Mouse (Mus musculus): ENCODE data around the gene Tmem127.
"Not testable (repeated sequence)": the region's sequence is repeated elsewhere in the genome, so short reads cannot be mapped to it uniquely, and the experiment has no call there.

The Tmem127 gene

DNA sequence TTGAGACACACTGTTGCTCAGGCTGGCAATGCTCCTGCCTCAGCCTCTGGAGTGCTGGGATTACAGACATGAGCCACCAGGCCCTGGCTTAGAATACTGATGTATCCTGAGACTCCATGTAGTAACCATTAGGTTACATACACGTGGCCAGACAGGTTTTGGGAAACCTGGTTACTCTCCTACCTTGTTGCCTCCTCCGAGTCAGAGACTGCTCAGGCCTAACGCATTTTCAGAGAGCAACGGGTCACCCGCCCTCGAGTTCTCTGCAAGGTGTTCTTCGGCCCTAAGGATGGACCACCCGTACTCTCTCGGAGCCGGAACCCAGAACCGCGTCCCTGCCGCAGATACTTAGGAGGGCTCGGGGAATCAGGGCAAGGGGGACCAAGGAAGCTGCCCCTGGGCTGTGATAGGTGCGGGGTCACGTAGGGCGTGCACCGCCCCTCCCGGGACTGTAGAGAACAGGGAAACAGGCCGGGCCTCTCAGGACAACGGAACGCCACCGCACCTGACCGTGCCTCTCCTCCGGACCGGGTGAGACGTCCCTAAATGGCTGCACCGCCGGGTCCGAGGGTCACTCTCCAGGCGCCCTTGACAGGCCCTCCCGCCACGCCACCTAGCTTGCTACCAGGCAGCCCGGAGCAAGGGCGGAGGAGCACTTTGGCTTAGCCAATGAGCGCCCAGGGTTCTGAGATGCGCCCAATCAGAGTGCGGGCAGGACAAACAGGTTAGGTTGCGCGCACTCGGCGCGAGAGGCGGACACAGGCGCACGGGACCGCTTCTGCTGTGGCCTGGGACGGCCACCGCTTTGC lies 22.0 kb downstream of the Tmem127 start, which contains the start of gene Stard7:
Gene Stard7 (plus strand): TSS at position 728 of the 809 bp plus-strand sequence.
- peak; percentile 93 for DNase-seq

DNA sequence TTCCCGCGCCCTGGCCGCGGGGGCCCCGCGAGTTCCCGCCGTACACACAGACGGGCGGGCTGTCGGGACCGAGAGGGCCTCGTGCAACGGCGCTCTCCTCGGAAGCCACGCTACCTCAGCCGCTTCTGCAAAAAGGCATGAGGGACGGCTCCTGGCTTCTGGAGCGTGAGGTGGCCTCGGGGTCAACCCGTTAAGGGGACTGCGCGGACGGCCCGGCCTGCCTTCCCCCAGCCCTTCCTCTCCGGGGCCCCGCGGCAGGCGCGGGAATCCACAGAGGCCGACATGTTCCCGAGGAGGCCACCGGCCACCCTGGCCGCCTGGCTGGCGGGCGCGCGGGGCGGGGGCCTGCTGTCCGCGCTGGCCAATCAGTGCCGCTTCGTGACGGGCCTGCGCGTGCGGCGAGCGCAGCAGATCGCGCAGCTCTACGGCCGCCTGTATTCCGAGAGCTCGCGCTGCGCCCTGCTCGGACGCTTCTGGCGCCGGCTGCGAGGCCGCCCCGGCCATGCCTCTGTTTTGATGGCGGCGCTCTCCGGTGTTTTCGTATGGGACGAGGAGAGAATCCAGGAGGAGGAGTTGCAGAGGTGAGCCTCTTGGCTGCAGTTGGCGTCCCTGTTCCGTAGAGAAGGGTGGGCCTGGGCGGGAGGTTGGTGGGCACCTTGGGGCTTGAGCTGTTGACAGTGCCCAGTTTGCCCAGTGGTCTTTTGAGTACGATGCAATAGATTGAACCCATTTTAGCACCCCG lies 22.8 kb downstream of the Tmem127 start:
- peak; percentile 76 for DNase-seq

DNA sequence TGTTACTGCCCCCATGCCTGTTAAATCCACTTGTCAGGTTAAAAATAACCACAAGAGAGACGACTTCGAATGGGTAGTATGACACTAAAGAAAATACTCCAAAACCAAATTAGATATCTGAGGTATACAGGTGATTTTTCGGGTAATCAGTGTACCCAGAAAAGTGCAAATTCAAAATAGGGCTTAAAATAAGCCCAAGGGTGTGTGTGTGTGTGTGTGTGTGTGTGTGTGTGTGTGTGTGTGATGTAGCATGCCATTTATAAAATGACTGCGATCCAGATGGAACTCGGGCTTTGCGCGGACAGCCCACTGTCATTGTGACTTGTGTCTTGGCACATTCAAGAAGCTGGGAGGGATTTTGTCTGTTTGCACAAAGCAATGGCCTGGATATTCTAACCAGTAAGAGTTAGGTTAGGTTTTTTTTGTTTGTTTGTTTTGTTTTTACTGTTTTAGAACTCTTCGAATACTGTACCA lies 23.4 kb downstream of the Tmem127 start:
- DNase-seq: no peak

DNA sequence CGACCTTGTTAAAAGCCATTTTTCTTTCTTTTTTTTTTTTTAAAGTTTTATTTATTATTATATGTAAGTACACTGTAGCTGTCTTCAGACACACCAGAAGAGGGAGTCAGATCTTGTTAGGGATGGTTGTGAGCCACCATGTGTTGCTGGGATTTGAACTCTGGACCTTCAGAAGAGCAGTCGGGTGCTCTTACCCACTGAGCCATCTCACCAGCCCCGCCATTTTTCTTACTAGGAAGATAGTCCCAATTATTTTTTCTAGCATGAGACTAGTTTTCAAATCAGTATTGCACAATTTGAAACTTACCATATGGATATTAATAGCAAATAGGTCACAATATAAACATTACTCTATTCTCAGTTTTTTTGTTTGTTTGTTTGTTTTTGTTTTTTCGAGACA lies 24.3 kb downstream of the Tmem127 start:
- not testable (repeated sequence) for DNase-seq

DNA sequence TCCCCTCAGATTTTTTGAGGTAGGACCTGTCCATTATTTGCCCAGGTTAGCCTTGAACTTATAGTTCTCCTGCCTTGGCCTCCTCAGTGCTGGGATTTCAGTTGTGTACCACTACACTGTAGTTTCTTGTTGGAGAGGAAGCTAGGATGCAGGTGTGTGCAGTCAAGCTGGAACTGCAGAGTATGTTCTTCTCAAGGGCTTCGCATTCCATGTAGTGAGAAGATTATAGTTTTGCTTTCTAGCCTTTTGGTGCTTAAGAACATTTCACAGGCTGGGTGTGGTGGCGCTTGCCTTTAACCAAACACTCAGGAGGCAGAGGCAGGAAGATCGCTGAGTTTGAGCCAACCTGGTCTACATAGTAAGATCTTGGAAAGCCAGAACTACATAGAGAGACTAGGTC lies 25.1 kb downstream of the Tmem127 start:
- DNase-seq: no peak

DNA sequence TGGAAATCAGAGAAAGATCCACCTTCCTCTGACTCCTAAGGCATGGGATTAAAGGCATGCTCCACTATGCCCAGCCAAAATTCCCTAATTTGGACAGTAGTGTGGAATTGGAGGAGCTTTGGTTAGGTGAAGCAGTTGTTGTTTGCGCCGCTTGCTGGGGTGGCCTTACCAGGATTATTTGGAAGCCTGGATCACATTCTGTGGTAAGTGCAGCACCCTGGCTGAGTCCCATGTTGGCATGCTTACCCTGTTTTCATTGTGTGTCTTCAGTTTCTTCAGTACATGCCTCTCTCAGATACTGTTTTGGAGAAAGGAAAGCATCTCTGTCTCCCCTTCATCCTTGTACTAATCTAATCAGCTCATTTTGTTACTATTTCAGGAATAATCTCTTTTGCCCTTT lies 26.9 kb downstream of the Tmem127 start:
- DNase-seq: no peak

DNA sequence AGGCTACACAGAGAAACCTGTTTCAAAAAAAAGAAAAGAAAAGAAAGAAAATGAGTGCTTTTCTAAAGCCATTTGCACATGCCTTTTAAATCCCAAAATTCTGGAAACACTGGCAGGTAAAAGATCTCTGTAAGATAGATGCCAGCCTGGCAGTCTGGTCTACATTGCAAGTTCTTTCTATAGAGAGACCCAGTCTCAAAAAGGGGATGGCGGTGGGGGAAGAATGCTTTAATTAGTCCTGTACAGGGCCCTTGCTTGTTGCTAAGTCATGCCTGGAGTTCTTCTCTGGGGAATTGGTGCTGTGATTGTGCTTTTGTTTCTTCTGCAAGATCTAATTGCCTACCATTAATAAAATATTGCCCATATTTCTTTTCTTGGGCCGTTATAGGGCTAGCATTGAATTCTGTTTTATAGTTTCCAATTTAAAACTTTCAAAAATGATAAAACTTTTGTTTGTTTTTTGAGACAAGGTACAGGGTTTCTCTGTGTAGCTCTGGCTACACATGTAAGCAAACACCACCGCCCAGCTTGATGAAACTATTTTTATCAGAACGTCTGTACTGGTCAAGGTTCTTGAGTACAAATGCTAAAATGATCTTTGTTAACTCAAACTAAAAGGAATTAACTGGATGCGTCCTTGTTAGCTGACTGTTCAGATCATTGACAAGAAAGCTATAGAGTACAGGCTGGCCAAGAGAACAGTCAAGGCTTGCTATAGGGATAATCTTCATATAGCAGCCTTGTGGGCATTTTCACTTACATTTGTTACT lies 28.0 kb downstream of the Tmem127 start:
- DNase-seq: no peak

DNA sequence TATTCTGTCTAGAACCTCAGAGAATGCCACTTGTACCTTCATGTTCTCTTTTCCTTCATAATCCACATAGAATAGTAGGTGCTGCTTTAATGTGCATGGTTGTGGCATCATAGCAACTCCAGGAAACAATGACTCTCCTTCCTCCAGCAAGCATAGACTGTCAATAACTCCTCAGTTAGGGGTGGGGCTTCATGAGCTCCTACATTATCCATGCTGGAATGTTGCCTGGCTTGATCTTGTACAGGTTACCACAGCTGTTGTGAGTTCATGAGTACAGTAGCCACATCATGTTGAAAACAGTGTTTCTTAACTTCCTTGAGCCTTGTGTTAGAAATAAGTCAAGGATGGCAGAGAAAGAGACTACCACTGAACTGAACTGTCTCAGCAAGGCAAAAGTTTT lies 30.5 kb downstream of the Tmem127 start:
- no peak for DNase-seq

DNA sequence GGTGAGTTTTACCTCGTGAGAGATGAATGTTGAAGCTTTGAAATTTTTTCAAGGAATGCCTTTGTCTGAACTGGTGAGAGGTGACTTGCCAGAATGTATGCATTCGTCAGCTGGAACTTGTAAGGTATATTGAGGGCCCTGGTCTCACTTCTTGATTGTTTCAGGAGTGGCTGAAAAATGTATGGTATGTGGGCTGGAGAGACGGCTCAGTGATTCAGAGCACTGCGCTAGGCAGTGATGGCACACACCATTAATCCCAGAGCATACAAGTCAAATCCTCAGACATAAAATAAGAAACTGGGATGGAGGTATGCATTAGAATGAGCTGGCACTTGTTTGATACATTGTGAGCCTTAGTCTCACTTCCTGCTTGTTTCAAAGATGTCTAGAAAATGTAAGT lies 44.5 kb downstream of the Tmem127 start:
- no peak for DNase-seq

DNA sequence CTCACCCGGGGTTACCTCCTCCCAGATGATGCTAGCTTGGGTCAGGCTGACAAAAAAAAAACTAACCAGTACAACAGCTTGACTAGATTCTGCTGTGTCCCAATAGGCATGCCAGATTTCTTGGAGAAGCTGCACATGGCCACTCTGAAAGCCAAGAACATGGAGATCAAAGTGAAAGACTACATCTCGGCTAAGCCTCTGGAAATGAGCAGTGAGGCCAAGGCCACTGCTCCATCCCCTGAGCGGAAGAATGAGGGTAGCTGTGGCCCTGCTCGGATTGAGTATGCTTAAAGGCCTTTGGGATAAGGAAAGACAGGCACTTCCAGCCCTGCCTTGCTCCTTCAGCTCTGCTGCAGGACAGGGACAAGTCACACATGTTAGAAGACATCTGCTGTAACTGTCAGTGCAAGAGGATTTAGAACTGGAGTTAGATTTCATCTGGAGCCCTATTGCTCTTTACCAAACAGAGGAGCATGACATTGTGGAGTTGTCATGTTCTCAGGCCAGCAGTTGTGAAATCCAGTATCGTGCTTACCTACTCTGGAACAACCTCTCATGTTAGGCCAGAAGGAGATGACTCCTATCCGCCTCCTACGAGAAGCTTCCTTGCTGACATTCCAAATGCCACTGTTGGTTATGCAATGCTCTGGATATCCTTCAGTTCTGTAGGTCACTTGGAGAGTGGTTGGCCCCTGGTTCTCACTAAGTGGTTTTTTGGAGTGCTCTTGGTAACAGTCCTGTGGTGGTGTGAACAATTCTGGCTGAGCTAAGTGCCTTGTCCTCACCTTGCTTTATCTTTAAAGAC lies 49.5 kb downstream of the Tmem127 start:
- DNase-seq: no peak

DNA sequence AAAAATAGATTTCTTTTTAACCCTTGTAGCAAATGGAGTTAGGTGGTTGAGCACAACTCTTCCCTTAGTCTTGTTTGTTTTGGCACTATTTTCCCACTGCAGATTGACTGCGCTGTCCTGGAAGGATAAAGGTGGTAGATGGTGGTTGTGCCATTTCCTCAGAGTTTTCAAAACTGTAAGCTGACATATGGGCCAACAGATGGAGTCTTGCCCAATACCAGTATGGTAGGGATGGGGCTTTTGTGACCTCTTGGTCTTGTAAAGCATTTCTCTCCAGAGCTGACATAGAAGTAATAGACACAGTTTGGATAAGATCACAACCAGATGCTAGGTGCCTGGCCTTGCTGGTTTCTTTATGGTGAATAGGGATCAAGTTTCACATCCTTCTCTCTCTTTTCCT lies 50.3 kb downstream of the Tmem127 start:
- DNase-seq: no peak

DNA sequence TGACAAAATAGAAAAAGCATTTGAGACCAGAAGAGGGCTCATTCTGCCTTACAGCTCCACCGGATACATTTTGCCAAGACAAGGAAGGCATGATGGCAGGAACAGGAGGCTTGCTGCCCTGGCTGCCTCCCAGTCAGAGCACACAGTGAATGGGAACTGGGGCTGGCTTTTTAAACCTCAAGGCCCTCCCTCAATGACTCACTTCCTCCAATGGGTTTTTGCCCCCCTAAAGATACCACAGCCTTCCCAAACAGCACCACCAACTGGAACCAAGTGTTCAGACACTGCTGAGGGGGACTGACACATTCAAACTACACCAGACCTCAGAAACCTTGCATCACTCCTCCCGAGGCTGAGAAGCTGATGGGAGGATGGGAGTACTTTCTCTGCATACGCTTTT lies 53.0 kb downstream of the Tmem127 start:
- DNase-seq: no peak

DNA sequence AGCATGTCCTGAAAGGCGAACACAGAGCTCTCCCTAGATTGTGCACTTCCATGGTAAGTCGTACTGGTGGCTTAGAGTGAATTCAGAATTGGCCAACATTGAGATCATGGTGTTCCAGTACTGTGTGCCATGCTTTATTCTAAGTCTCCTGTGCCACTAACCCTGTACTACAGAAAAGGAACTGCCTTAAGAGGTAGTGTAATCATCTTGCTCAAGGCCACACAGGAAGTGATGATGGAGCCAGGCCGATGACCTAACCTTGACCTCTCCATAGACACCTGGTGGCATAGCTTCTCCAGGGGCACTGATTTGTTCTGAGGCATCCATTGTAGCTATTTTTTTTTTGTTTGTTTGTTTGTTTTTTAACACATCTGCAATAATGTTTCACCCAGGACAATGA lies 54.2 kb downstream of the Tmem127 start:
- no peak for DNase-seq

DNA sequence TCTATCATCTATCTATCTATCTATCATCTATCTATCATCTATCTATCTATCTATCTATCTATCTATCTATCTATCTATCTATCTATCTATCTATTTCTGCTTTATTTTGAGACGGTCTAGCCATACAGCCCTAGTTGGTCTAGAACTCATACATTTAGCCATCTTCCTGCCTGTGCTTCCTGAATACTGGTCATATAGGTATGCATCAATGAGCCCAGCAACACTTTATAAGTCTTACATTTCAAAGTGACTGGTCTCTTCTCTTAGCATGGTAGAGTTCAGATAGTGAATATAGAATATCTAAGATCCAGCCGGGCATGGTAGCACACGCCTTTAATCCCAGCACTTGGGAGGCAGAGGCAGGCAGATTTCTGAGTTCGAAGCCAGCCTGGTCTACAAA lies 56.5 kb downstream of the Tmem127 start:
- DNase-seq: not testable (repeated sequence)

DNA sequence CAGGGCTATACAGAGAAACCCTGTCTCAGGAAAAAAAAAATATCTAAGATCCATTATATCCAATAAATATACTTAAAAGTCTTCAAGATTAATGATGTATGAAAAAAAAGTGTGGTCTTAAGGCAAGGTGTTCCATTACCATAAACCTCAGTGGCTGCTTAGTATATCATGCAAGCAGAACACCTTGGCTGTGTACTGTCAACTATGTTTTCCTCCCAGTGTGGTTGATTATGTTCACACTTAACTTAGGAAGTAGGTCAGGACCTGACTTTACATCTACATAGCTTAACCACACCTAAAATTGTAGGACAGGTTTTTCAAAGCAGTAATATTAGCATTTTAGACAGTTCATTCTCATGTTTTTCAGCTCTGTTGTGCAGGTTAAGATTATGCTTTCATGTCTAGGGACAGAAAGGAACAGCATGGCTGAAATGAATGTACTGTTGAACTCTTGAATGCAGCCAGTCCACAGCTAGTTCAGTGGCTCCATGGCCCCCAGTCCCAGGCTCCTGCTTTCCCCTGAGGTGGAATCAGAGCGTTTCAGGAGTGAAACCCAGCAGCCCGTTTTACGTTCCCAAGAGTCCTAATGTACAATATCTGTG lies 57.0 kb downstream of the Tmem127 start:
- no peak for DNase-seq

DNA sequence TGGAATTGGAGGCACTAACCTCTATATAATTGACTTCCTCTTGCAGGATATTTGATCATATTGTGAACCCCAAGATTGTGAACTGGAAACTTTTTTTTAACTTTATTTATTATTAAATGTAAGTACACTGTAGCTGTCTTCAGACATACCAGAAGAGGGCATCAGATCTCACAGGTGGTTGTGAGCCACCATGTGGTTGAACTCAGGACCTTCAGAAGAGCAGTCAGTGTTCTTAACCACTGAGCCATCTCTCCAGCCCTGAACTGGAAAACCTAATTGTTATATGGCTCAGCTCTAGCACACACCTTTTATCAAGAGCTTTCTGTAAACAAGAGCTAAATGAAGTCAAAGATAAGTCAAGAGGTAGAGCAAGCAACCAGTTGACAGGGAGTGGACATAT lies 58.4 kb downstream of the Tmem127 start:
- DNase-seq: no peak

DNA sequence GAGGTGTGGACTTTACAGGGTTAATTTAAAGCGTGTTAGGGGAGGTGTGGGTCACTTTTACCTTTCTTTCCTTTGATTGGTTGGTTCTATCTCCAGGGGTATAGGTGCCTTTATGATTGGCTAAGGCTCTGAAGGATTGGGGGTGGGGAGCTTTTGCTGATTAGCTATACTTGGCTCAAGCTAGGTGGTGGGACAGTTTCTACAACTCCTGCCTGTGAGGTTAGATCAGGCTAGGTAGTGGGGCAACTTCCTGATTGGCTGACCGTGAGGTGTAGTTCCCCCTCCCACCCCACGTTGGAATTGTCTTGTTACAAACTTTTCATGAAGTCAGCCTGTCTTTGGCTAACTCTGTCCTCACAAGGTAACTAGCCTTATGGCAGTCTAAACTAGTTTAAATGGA lies 59.5 kb downstream of the Tmem127 start:
- DNase-seq: no peak

DNA sequence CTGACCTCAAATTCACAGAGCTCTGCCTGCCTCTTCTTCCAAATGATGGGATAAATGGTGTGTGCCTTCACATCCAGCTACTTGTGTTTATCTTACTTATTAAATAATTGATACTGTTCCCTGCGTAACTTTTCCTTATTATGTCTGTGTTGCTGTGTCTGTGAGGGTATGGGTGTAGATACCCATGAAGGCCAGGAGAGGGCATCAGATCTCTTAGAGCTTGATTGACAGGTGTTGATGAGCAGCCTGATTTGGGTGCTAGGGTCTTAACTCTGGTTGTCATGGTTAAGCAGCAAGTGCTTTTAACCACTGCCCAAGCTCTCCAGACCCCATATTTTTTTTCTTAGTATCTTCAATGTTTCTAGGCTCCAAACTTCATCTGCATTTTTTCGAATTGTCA lies 61.0 kb downstream of the Tmem127 start:
- peak; percentile 28 for DNase-seq

DNA sequence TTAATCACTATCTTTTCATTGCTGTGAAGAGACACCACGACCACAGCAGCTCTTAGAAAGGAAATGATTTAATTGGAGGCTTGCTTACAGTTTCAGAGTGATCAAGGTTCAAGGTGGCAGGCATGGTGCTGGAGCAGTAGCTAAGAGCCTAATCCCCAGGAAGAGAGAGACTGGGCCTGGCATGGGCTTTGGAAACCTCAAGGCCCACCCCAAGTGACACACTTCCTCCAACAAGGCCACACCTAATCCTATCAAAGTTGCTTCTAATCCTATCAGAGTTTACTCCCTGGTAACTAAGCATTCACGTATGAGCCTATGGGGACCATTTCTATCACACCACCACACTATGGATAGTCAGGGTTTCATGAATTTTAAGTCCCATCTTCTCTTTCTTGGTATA lies 62.5 kb downstream of the Tmem127 start:
- no peak for DNase-seq

DNA sequence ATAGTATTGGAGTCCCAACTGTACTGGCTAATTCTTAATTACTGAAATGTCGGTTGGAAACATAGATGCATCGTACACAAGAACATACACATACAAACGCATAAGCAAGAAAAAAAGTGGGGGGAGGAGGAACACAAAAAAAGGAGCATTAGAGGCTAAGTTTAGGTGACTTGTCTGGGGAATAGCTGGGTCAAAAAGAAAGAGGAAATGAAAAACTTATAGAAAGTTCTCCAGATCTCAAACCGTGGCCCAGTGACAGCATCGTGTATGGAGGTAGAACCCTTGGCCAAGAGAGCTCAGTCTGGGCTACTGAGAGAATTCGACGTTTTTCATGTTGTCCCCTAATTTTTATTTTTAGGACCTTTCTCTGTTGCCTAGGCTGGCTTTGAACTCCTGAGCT lies 63.0 kb downstream of the Tmem127 start:
- no peak for DNase-seq
